In genomic region chr7:63955440-63955839, GRCm38 (mm10) we compare ENCODE assay signal across 23 mouse cellular contexts. TPM values are rescaled to one million over a fixed set of nuclear protein-coding genes. Genes with fewer than 3 reads are reported as not detected.
DNase-seq lines count a peak whose midpoint lies in the region; ATAC-seq lines count a peak whose summit lies in the region.
"Had no signal": no experiment of that assay in that cellular context is flagged by ENCODE, and none has a peak within 500 bp of the region (broad histone marks: within the 10 kb centered on the region; RNA-seq: fewer than 3 reads in every experiment).

No protein-coding gene starts in this region.

- H3K4me1 ChIP-seq in forebrain, embryonic 11.5 days (replicated peaks; ENCODE audit: control insufficient read depth, insufficient read depth, low read length), result peaks cover 34% of the 10 kb centered on the region
- H3K4me1 ChIP-seq in forebrain, embryonic 12.5 days, result peaks cover 53% of the 10 kb centered on the region
- H3K4me1 ChIP-seq in midbrain, embryonic 10.5 days, result peaks cover 59% of the 10 kb centered on the region
- H3K4me1 ChIP-seq in midbrain, embryonic 14.5 days (ENCODE audit: control insufficient read depth, insufficient read depth, low read length), result peaks cover 51% of the 10 kb centered on the region
- H3K4me1 ChIP-seq in liver, embryonic 16.5 days (ENCODE audit: control insufficient read depth, low read depth, low read length), result peaks cover 38% of the 10 kb centered on the region

- ATAC-seq in forebrain, embryonic 11.5 days (replicated peaks; ENCODE audit: low FRiP score), result no peak
- no peak for ATAC-seq in forebrain, embryonic 12.5 days (ENCODE audit: low FRiP score)
- no peak for ATAC-seq in midbrain, embryonic 14.5 days (ENCODE audit: low FRiP score, low TSS enrichment)
- ATAC-seq in erythroblast, adult 5-6 weeks (replicated peaks; ENCODE audit: low FRiP score, poor library complexity, severe bottlenecking), result 0 out of 2 replicates have a peak, but pooled peaks have one; percentile 5
- ATAC-seq in liver, embryonic 16.5 days (ENCODE audit: low read depth), result no peak

- no peak overlapping the region for H3K9ac ChIP-seq in forebrain, embryonic 11.5 days (ENCODE audit: low read length)
- no peak overlapping the region for H3K9ac ChIP-seq in forebrain, embryonic 12.5 days
- H3K9ac ChIP-seq in midbrain, embryonic 14.5 days (replicated peaks; ENCODE audit: low read length), result no peak overlapping the region
- no peak overlapping the region for H3K9ac ChIP-seq in liver, embryonic 16.5 days (ENCODE audit: low read depth, low read length)

- no peak overlapping the region for H3K27ac ChIP-seq in forebrain, embryonic 11.5 days (ENCODE audit: low read depth, low read length)
- H3K27ac ChIP-seq in forebrain, embryonic 12.5 days, result no peak overlapping the region
- H3K27ac ChIP-seq in midbrain, embryonic 10.5 days (replicated peaks), result peak overlapping the region; percentile 98
- H3K27ac ChIP-seq in midbrain, embryonic 14.5 days (replicated peaks; ENCODE audit: low read depth, low read length), result no peak overlapping the region
- H3K27ac ChIP-seq in liver, embryonic 16.5 days (ENCODE audit: low read length), result peak overlapping the region; percentile 76; the same call in 1 of the 2 replicates
- H3K27ac ChIP-seq: stomach, postnatal 0 days had no signal

- peak; percentile 33 for DNase-seq in forebrain, embryonic 11.5 days (ENCODE audit: low spot score)
- DNase-seq in midbrain, embryonic 10.5 days (ENCODE audit: low spot score), result no peak
- DNase-seq in midbrain, embryonic 14.5 days, result no peak
- no peak for DNase-seq in lung, adult 18-20 months
- no peak for DNase-seq in frontal cortex, postnatal 25 days (ENCODE audit: low spot score in 2 of 2)
- DNase-seq: cerebellum, adult 9-11 months; heart, postnatal 14 days; kidney, adult 18-20 months; kidney, postnatal 10 days; right cerebral cortex, postnatal 4 days had no signal

- WGBS in forebrain, embryonic 11.5 days, result 94% methylated on average over 2 of the region's 2 CpGs
- 84% methylated on average over 2 of the region's 2 CpGs for WGBS in forebrain, embryonic 12.5 days
- WGBS in midbrain, embryonic 10.5 days, result 96% methylated on average over 2 of the region's 2 CpGs
- 83% methylated on average over 2 of the region's 2 CpGs for WGBS in midbrain, embryonic 14.5 days
- 56% methylated on average over 2 of the region's 2 CpGs for WGBS in liver, embryonic 16.5 days (ENCODE audit: insufficient replicate concordance)

- H3K4me3 ChIP-seq in forebrain, embryonic 11.5 days (ENCODE audit: low read depth, low read length), result no peak overlapping the region
- H3K4me3 ChIP-seq in forebrain, embryonic 12.5 days (replicated peaks), result no peak overlapping the region
- H3K4me3 ChIP-seq in midbrain, embryonic 10.5 days, result no peak overlapping the region
- no peak overlapping the region for H3K4me3 ChIP-seq in midbrain, embryonic 14.5 days (replicated peaks; ENCODE audit: low read depth, low read length)
- H3K4me3 ChIP-seq in liver, embryonic 16.5 days (ENCODE audit: low read depth, low read length), result no peak overlapping the region

- H3K9me3 ChIP-seq in forebrain, embryonic 11.5 days (ENCODE audit: control insufficient read depth, low read length), result no peaks in the 10 kb centered on the region
- H3K9me3 ChIP-seq in forebrain, embryonic 12.5 days, result no peaks in the 10 kb centered on the region
- H3K9me3 ChIP-seq in midbrain, embryonic 10.5 days (replicated peaks), result no peaks in the 10 kb centered on the region
- no peaks in the 10 kb centered on the region for H3K9me3 ChIP-seq in midbrain, embryonic 14.5 days (ENCODE audit: control insufficient read depth, low read length)
- no peaks in the 10 kb centered on the region for H3K9me3 ChIP-seq in liver, embryonic 16.5 days (replicated peaks; ENCODE audit: control insufficient read depth, low read length)

- no peak overlapping the region for H3K4me2 ChIP-seq in forebrain, embryonic 11.5 days (ENCODE audit: low read depth, low read length, severe bottlenecking)
- H3K4me2 ChIP-seq in forebrain, embryonic 12.5 days, result no peak overlapping the region
- H3K4me2 ChIP-seq in midbrain, embryonic 14.5 days (ENCODE audit: low read length), result no peak overlapping the region
- H3K4me2 ChIP-seq in liver, embryonic 16.5 days (ENCODE audit: low read depth, low read length), result no peak overlapping the region
- H3K4me2 ChIP-seq: heart, embryonic 11.5 days had no signal

- no peaks in the 10 kb centered on the region for H3K27me3 ChIP-seq in forebrain, embryonic 11.5 days (ENCODE audit: control insufficient read depth, insufficient read depth, low read length)
- H3K27me3 ChIP-seq in forebrain, embryonic 12.5 days, result no peaks in the 10 kb centered on the region
- no peaks in the 10 kb centered on the region for H3K27me3 ChIP-seq in midbrain, embryonic 10.5 days (ENCODE audit: low read depth, poor library complexity, severe bottlenecking)
- no peaks in the 10 kb centered on the region for H3K27me3 ChIP-seq in midbrain, embryonic 14.5 days (ENCODE audit: control insufficient read depth, insufficient read depth, low read length)
- no peaks in the 10 kb centered on the region for H3K27me3 ChIP-seq in liver, embryonic 16.5 days (ENCODE audit: control insufficient read depth, insufficient read depth, low read depth, low read length)

- no peaks in the 10 kb centered on the region for H3K36me3 ChIP-seq in forebrain, embryonic 11.5 days (ENCODE audit: control insufficient read depth, insufficient read depth, low read length)
- H3K36me3 ChIP-seq in forebrain, embryonic 12.5 days (replicated peaks), result no peaks in the 10 kb centered on the region
- no peaks in the 10 kb centered on the region for H3K36me3 ChIP-seq in midbrain, embryonic 10.5 days
- no peaks in the 10 kb centered on the region for H3K36me3 ChIP-seq in midbrain, embryonic 14.5 days (ENCODE audit: control insufficient read depth, insufficient read depth, low read length)
- no peaks in the 10 kb centered on the region for H3K36me3 ChIP-seq in liver, embryonic 16.5 days (ENCODE audit: control insufficient read depth, insufficient read depth)

RNA-seq across cellular contexts. Expression of gene Klf13, which starts 16.7 kb away (rescaled TPM):
- polyA plus RNA-seq in forebrain, embryonic 11.5 days (2014; fragmentation: Nextera tagmentation; extraction: Ambion mirVana), result 26.6 and 28.1 TPM in 2 replicates
- polyA plus RNA-seq in forebrain, embryonic 12.5 days (2016; fragmentation: Nextera tagmentation; extraction: Ambion mirVana), result 21.9 and 26.1 TPM in 2 replicates
- 29.6 and 34.1 TPM in 2 replicates for polyA plus RNA-seq in midbrain, embryonic 10.5 days (2016; fragmentation: Nextera tagmentation; extraction: Ambion mirVana)
- polyA plus RNA-seq in midbrain, embryonic 14.5 days (2014; fragmentation: Nextera tagmentation; extraction: Ambion mirVana), result 20.5 and 24.9 TPM in 2 replicates
- 29.4 and 32.6 TPM in 2 replicates for total RNA-seq in erythroblast, adult 5-6 weeks (2015; ENCODE audit: low replicate concordance)
- 16.7 and 36.9 TPM in 2 replicates for total RNA-seq in erythroblast, adult 5-6 weeks (2017; ENCODE audit: low replicate concordance)
- polyA plus RNA-seq in liver, embryonic 16.5 days (2015; fragmentation: Nextera tagmentation; extraction: Ambion mirVana), result 15.6 and 16.6 TPM in 2 replicates

RNA-seq across cellular contexts. Expression of gene E030018B13Rik, which starts 38.8 kb away (rescaled TPM):
- polyA plus RNA-seq in forebrain, embryonic 11.5 days (2014; fragmentation: Nextera tagmentation; extraction: Ambion mirVana), result not detected in 2 replicates
- not detected in 2 replicates for polyA plus RNA-seq in forebrain, embryonic 12.5 days (2016; fragmentation: Nextera tagmentation; extraction: Ambion mirVana)
- polyA plus RNA-seq in midbrain, embryonic 10.5 days (2016; fragmentation: Nextera tagmentation; extraction: Ambion mirVana), result not detected in 2 replicates
- polyA plus RNA-seq in midbrain, embryonic 14.5 days (2014; fragmentation: Nextera tagmentation; extraction: Ambion mirVana), result not detected in 2 replicates
- total RNA-seq in erythroblast, adult 5-6 weeks (2015; ENCODE audit: low replicate concordance), result not detected in 2 replicates
- total RNA-seq in erythroblast, adult 5-6 weeks (2017; ENCODE audit: low replicate concordance), result not detected in 2 replicates
- not detected in 2 replicates for polyA plus RNA-seq in liver, embryonic 16.5 days (2015; fragmentation: Nextera tagmentation; extraction: Ambion mirVana)
- total RNA-seq: adrenal gland, adult 18-20 months; adrenal gland, postnatal 4 days; gastrocnemius, adult 18-20 months; granulocyte monocyte progenitor cell, adult 5-6 weeks; heart, postnatal 14 days; layer of hippocampus, adult 8-10 months; left cerebral cortex, postnatal 25 days had no signal
- polyA plus RNA-seq: embryonic facial prominence, embryonic 14.5 days; heart, embryonic 11.5 days; limb, embryonic 14.5 days; stomach, postnatal 0 days had no signal

Comparison
In these comparisons a context has a peak if more than half of its experiments do, and no peak if none do; other contexts are left out.
1. H3K27ac ChIP-seq: peak in midbrain, embryonic 10.5 days (single experiment) and liver, embryonic 16.5 days (single experiment); none in forebrain, embryonic 11.5 days (single experiment), forebrain, embryonic 12.5 days (single experiment) and midbrain, embryonic 14.5 days (single experiment).